Mouse (Mus musculus): ENCODE results near the gene Blm.

DNA sequence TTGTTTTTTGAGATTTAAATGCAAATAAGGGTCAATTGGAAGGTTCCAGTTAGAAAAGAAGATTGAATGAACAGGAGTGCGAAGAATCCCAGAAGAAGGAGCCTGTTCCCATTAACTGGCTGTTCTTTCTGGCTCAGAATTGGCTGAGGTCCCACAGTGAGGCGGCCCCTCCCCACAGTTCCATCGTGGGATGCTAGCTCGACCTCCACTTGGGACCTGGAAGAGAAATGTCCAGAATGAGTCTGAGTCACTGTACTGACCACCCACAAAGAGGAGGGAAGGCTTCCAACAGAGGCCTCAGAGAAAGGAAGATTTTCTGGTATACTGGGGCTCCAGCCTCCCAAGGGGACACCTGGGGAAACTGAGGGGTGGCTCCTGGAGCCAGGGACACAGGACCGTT is 23.7 kb upstream of the Blm start:
- TF ChIP-seq CTCF (IDR thresholded peaks at IDR 0.05; ENCODE audit: low read depth) (no peak), EP300 (optimal IDR thresholded peaks at IDR 0.05) (no peak)

Data from stomach, postnatal 0 days (tissue).